Mouse (Mus musculus): ENCODE data around the gene D930048N14Rik. TPM values are rescaled to one million over a fixed set of nuclear protein-coding genes. Genes with fewer than 3 reads are reported as not detected.
A peak's percentile ranks its signal among the peaks of the same experiment; 100 is the strongest.

The D930048N14Rik gene
- polyA plus RNA-seq, 1 experiment from 2014 or later = 1.2 TPM

- H3K36me3 ChIP-seq (ENCODE audit: control insufficient read depth, insufficient read depth, low read length) = no peaks in the 10 kb centered on the region
- no peak for ATAC-seq (ENCODE audit: low FRiP score)
- WGBS = 79% methylated on average over 2 of the region's 2 CpGs
Observed at GRCm38 (mm10) chr11:51671376-51671775, 20.6 kb downstream of the D930048N14Rik start.

DNA sequence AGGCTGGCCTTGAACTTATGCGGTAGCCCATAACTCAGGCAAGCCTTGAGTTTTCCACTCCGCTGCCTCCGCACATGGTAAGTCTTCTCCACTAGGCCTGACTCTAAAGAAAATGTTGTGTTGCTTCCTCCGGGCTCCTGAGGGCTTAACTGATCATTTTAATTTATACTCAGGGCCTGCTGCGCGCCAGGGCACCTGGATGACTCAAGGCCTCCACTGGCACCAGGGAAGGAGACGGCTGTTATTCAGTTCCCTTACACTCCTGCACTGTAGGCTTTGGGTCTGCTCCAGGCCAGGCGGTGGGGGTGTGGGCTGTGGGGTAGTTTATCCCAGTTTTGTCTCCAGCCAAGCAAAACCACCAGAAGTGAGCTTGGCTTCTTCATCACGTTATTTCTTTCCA, 22.5 kb downstream of the D930048N14Rik start:
- Histone ChIP-seq H3K4me2 (replicated peaks; ENCODE audit: low read depth, low read length) (no peak overlapping the region), H3K36me3 (ENCODE audit: control insufficient read depth, insufficient read depth, low read length) (no peaks in the 10 kb centered on the region), H3K4me1 (replicated peaks; ENCODE audit: control insufficient read depth, insufficient read depth, low read length) (no peaks in the 10 kb centered on the region), H3K9ac (ENCODE audit: low read depth, low read length) (no peak overlapping the region), H3K4me3 (ENCODE audit: low read depth, low read length) (no peak overlapping the region), H3K27me3 (ENCODE audit: control insufficient read depth, insufficient read depth, low read length) (no peaks in the 10 kb centered on the region), H3K9me3 (ENCODE audit: control insufficient read depth, low read length) (no peaks in the 10 kb centered on the region), H3K27ac (ENCODE audit: low read depth, low read length) (no peak overlapping the region)
- WGBS = 87% methylated on average over 9 of the region's 9 CpGs
- no peak for DNase-seq (ENCODE audit: low spot score)
- no peak for ATAC-seq (ENCODE audit: low FRiP score)

More at GRCm38 (mm10) chr11:51671376-51671775, 20.6 kb downstream of the D930048N14Rik start:
- Histone ChIP-seq H3K27me3 (ENCODE audit: control insufficient read depth, insufficient read depth, low read length) (no peaks in the 10 kb centered on the region), H3K4me2 (replicated peaks; ENCODE audit: low read depth, low read length) (no peak overlapping the region), H3K4me1 (replicated peaks; ENCODE audit: control insufficient read depth, insufficient read depth, low read length) (no peaks in the 10 kb centered on the region), H3K9me3 (ENCODE audit: control insufficient read depth, low read length) (no peaks in the 10 kb centered on the region), H3K27ac (ENCODE audit: low read depth, low read length) (no peak overlapping the region), H3K4me3 (ENCODE audit: low read depth, low read length) (no peak overlapping the region), H3K9ac (ENCODE audit: low read depth, low read length) (no peak overlapping the region)
- no peak for DNase-seq (ENCODE audit: low spot score)

DNA sequence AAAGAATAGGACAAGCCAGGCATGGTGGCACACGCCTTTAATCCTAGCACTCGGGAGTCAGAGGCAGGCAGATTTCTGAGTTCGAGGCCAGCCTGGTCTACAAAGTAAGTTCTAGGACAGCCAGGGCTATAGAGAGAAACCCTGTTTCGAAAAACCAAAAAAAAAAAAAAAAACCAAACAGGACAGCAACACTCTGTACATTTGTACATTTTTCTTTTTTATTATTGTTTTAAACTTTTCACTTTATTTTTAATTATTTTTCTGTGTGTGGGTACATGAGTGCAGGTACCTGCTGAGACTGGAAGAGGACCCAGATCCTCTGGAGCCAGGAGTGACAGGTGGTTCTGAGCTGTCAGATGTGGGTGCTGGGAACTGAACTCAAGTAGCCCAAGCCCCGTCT, 24.6 kb downstream of the D930048N14Rik start:
- Histone ChIP-seq H3K27me3 (ENCODE audit: control insufficient read depth, insufficient read depth, low read length) (no peaks in the 10 kb centered on the region), H3K4me3 (ENCODE audit: low read depth, low read length) (no peak overlapping the region), H3K9ac (ENCODE audit: low read depth, low read length) (no peak overlapping the region), H3K27ac (ENCODE audit: low read depth, low read length) (no peak overlapping the region), H3K36me3 (ENCODE audit: control insufficient read depth, insufficient read depth, low read length) (no peaks in the 10 kb centered on the region), H3K9me3 (ENCODE audit: control insufficient read depth, low read length) (no peaks in the 10 kb centered on the region), H3K4me1 (replicated peaks; ENCODE audit: control insufficient read depth, insufficient read depth, low read length) (no peaks in the 10 kb centered on the region), H3K4me2 (replicated peaks; ENCODE audit: low read depth, low read length) (no peak overlapping the region)
- DNase-seq (ENCODE audit: low spot score) = no peak
- 78% methylated on average over 5 of the region's 5 CpGs for WGBS
- ATAC-seq (ENCODE audit: low FRiP score) = no peak

DNA sequence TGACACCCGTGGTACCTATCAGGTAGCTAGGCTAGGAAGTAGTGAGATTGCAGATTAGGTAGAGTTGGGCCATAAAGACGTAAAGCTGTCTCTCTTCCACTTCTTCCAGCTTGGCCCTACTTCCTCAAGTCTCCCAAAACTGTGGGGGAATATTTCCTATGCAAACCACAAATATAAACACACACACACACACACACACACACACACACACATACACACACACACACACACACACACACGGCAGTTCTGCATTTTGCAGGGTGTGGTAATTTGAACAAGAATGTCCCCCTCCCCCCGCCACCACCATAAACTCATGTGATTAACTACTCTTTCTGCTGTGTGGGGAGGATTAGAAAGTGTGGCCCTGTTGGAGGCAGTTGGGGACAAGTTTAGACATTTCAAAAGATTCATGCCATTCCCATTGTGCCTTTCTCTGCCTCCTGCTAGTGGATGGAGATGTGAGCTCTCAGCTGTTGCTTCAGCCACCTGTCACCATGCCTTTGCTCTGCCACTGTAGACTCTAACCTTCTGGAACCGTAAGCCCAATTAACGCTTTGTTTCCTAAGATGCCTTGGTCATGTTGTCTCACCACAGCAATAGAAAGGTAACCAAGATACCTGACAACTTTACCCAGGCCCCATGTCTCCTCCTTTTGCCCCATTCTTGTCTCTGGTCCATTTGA, 27.1 kb downstream of the D930048N14Rik start:
- no peak overlapping the region for H3K9ac ChIP-seq (ENCODE audit: low read depth, low read length)
- no peaks in the 10 kb centered on the region for H3K36me3 ChIP-seq (ENCODE audit: control insufficient read depth, insufficient read depth, low read length)
- H3K9me3 ChIP-seq (ENCODE audit: control insufficient read depth, low read length) = no peaks in the 10 kb centered on the region
- no peak overlapping the region for H3K4me2 ChIP-seq (replicated peaks; ENCODE audit: low read depth, low read length)
- no peak overlapping the region for H3K4me3 ChIP-seq (ENCODE audit: low read depth, low read length)
- ATAC-seq (ENCODE audit: low FRiP score) = no peak
- DNase-seq (ENCODE audit: low spot score) = no peak
- H3K4me1 ChIP-seq (replicated peaks; ENCODE audit: control insufficient read depth, insufficient read depth, low read length) = no peaks in the 10 kb centered on the region
- no peaks in the 10 kb centered on the region for H3K27me3 ChIP-seq (ENCODE audit: control insufficient read depth, insufficient read depth, low read length)
- H3K27ac ChIP-seq (ENCODE audit: low read depth, low read length) = no peak overlapping the region
- 78% methylated on average over 6 of the region's 6 CpGs for WGBS

- ATAC-seq (ENCODE audit: low FRiP score) (no peak), DNase-seq (ENCODE audit: low spot score) (no peak)
- Histone ChIP-seq H3K9me3 (ENCODE audit: control insufficient read depth, low read length) (no peaks in the 10 kb centered on the region), H3K27ac (ENCODE audit: low read depth, low read length) (no peak overlapping the region), H3K27me3 (ENCODE audit: control insufficient read depth, insufficient read depth, low read length) (no peaks in the 10 kb centered on the region), H3K36me3 (ENCODE audit: control insufficient read depth, insufficient read depth, low read length) (no peaks in the 10 kb centered on the region), H3K9ac (ENCODE audit: low read depth, low read length) (no peak overlapping the region), H3K4me1 (replicated peaks; ENCODE audit: control insufficient read depth, insufficient read depth, low read length) (no peaks in the 10 kb centered on the region), H3K4me3 (ENCODE audit: low read depth, low read length) (no peak overlapping the region), H3K4me2 (replicated peaks; ENCODE audit: low read depth, low read length) (no peak overlapping the region)
- WGBS = 70% methylated on average over 3 of the region's 3 CpGs
Observed at GRCm38 (mm10) chr11:51679466-51679865, 28.7 kb downstream of the D930048N14Rik start.

DNA sequence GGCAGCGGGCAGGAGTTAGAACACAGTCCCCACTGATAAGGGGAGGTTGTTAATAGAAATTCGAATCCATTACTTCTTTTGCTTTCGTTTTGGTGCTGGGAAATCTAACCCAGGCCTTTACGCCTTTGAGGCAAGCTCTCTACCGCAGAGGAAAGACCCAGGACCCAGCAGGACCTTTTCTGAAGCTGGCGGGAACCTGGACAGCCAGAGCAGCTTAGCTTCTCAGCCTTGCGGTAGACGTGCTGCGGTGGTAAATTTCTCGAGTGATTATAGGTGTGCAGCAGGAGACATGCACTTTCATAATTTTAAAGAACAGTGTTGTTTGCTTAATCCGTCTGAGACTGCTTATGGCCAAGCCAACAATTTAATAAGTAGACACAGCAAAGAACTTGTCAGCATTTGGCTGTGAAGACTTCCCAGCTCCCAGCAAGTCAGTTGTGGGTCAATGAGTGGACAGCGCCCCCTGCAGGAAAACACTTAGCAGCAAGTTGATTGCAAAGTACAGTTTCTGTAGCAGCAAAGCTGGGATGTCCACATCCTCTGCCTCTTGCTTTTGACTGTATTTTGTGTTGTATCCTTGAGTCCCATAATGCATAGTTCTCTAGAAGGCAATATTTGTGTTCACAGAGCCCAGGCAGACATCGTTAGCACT, 30.7 kb downstream of the D930048N14Rik start:
- Histone ChIP-seq H3K4me2 (replicated peaks; ENCODE audit: low read depth, low read length) (no peak overlapping the region), H3K9me3 (ENCODE audit: control insufficient read depth, low read length) (no peaks in the 10 kb centered on the region), H3K9ac (ENCODE audit: low read depth, low read length) (no peak overlapping the region), H3K4me1 (replicated peaks; ENCODE audit: control insufficient read depth, insufficient read depth, low read length) (no peaks in the 10 kb centered on the region), H3K36me3 (ENCODE audit: control insufficient read depth, insufficient read depth, low read length) (no peaks in the 10 kb centered on the region), H3K27ac (ENCODE audit: low read depth, low read length) (no peak overlapping the region), H3K27me3 (ENCODE audit: control insufficient read depth, insufficient read depth, low read length) (no peaks in the 10 kb centered on the region), H3K4me3 (ENCODE audit: low read depth, low read length) (no peak overlapping the region)
- no peak for ATAC-seq (ENCODE audit: low FRiP score)
- WGBS = 33% methylated on average over 13 of the region's 13 CpGs
- peak; percentile 89 for DNase-seq (ENCODE audit: low spot score)

- Histone ChIP-seq H3K27ac (ENCODE audit: low read depth, low read length) (no peak overlapping the region), H3K9ac (ENCODE audit: low read depth, low read length) (no peak overlapping the region), H3K27me3 (ENCODE audit: control insufficient read depth, insufficient read depth, low read length) (no peaks in the 10 kb centered on the region), H3K4me2 (replicated peaks; ENCODE audit: low read depth, low read length) (no peak overlapping the region), H3K9me3 (ENCODE audit: control insufficient read depth, low read length) (no peaks in the 10 kb centered on the region), H3K36me3 (ENCODE audit: control insufficient read depth, insufficient read depth, low read length) (no peaks in the 10 kb centered on the region), H3K4me3 (ENCODE audit: low read depth, low read length) (no peak overlapping the region), H3K4me1 (replicated peaks; ENCODE audit: control insufficient read depth, insufficient read depth, low read length) (no peaks in the 10 kb centered on the region)
- no peak for DNase-seq (ENCODE audit: low spot score)
- 48% methylated on average over 8 of the region's 8 CpGs for WGBS
- ATAC-seq (ENCODE audit: low FRiP score) = no peak
Observed at GRCm38 (mm10) chr11:51681976-51682374, 31.2 kb downstream of the D930048N14Rik start.

- H3K9me3 ChIP-seq (ENCODE audit: control insufficient read depth, low read length) = no peaks in the 10 kb centered on the region
- peak within 1 kb of the TSS; percentile 72 for H3K9ac ChIP-seq (ENCODE audit: low read depth, low read length)
- peak; percentile 99 for ATAC-seq (ENCODE audit: low FRiP score)
- peak; percentile 100 for DNase-seq (ENCODE audit: low spot score)
- H3K27ac ChIP-seq (ENCODE audit: low read depth, low read length) = peak within 1 kb of the TSS; percentile 94
- H3K27me3 ChIP-seq (ENCODE audit: control insufficient read depth, insufficient read depth, low read length) = no peaks in the 10 kb centered on the region
- H3K4me2 ChIP-seq (replicated peaks; ENCODE audit: low read depth, low read length) = peak within 1 kb of the TSS; percentile 58
- WGBS = under 1% methylated on average over 60 of the region's 60 CpGs
- H3K36me3 ChIP-seq (ENCODE audit: control insufficient read depth, insufficient read depth, low read length) = no peaks in the 10 kb centered on the region
- H3K4me3 ChIP-seq (ENCODE audit: low read depth, low read length) = peak within 1 kb of the TSS; percentile 57
- H3K4me1 ChIP-seq (replicated peaks; ENCODE audit: control insufficient read depth, insufficient read depth, low read length) = 0 out of 2 replicates have a peak, but pooled peaks cover 2% of the 10 kb centered on the region
Observed at GRCm38 (mm10) chr11:51688330-51689328, 37.9 kb downstream of the D930048N14Rik start, which contains the start of gene 0610009B22Rik. TSS of gene 0610009B22Rik (minus strand) at chr11:51688874.
